Mouse (Mus musculus) small intestine, adult 2 months (tissue): Measurements from ENCODE around the gene Slc3a2.

Source experiments
- CTCF ChIP-seq: fragments of 200-500 bp; IDR thresholded peaks from 2 replicates; pipeline ENCODE4 v1.5.1; 2012; ENCODE audit warnings: low read depth, mild to moderate bottlenecking, control low read depth, inconsistent platforms, low read length, moderate library complexity, mixed read lengths; ENCODE audit not compliant: insufficient replicate concordance, insufficient read length; ENCODE audit errors: extremely low read depth
- POLR2A ChIP-seq: fragments of 200-500 bp; IDR thresholded peaks from 2 replicates; pipeline ENCODE4 v1.6.1; 2012; ENCODE audit warnings: low read depth, mild to moderate bottlenecking, control low read depth, inconsistent platforms, low read length, moderate library complexity

DNA sequence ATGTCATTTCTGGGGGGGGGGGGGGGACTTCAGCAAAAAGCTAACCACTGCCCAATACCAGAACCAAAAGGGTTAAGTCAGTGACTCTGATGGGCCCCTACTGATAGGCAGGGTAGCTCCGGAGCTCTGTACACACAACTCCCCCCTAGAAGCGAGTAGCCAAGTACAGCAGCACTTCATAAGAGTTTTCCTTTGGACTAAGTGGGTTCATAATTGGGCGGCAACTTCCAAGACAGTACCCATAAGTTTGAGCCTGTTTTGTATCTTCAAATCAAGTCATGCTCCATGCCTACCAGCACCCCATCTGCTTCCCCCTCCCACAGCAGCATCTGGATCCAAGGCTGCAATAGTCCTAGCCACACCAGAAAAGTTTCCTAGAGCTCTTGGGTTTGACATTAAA, 32.5 kb upstream of the Slc3a2 start:
- TF ChIP-seq POLR2A, result no peak
- TF ChIP-seq CTCF, result no peak
